Mouse (Mus musculus) brain, adult 2 months (tissue): ENCODE results near the gene Tns3.

Source experiments
- DNase-seq: peaks from one replicate; pipeline ENCODE4 v3.0.0; 2011; ENCODE audit warnings: low read depth, low spot score

Gene Tns3

GRCm38 (mm10) chr11:8479313-8479712 is 185.0 kb downstream of the Tns3 start:
- DNase-seq: no peak

DNA sequence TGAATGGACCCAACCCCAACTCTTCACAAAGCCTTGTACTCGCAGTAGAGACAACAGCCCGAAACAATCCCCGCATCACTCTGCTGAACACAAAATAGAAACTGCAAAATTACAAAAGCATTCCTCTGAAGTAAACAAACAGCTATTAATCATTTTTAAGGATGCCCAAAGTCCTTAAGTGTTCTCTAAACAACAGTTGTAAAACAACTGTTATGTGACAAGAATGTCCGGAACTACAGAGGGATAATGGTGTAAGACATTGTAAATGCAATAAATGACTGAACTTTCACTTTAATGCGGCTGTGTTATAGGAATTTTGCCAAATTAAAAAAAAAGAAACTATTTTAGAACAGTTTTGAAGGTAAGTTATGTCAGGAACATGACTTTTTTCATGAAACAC is 190.7 kb downstream of the Tns3 start:
- DNase-seq: no peak

DNA sequence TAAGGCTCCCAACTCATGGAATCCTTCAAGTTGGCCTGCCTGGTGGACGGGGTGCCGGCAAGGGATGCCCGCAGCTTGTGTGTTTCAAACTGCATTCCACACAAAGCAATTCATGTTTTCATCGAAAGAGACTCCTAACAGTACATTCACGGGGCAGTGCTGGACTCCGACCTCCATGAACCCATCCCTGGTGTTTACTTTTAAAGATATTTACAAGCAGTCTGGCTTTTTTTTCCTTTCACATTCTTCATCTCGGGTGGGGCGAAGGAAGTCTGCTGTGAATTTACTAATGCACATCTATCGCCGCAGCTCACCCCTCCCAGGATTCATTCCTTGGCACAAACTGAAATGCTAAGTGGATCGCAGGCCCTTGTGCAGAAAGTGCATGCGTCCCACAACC is 191.9 kb downstream of the Tns3 start:
- no peak for DNase-seq

DNA sequence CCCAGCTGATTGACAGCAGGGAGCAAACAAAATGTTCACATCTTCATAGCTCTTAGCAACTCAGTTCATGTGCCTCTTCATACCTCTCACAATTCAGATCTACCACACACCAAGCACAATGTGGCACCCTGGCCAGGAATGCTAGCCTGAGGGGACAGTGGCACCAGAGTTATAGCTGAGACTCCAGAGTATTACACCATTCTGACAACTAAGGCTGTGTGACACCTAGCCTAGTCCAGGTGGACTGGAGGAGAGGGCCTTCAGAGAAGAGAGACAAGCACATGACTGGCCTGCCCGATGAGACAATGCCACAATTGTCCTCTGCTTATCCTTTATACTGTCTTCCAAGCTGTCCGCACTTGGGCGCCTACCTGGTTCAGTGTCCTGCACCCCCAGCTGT is 192.8 kb downstream of the Tns3 start:
- no peak for DNase-seq

GRCm38 (mm10) chr11:8469537-8469936 is 194.8 kb downstream of the Tns3 start:
- no peak for DNase-seq

GRCm38 (mm10) chr11:8468161-8469091 is 195.9 kb downstream of the Tns3 start:
- DNase-seq: peak; percentile 85

DNA sequence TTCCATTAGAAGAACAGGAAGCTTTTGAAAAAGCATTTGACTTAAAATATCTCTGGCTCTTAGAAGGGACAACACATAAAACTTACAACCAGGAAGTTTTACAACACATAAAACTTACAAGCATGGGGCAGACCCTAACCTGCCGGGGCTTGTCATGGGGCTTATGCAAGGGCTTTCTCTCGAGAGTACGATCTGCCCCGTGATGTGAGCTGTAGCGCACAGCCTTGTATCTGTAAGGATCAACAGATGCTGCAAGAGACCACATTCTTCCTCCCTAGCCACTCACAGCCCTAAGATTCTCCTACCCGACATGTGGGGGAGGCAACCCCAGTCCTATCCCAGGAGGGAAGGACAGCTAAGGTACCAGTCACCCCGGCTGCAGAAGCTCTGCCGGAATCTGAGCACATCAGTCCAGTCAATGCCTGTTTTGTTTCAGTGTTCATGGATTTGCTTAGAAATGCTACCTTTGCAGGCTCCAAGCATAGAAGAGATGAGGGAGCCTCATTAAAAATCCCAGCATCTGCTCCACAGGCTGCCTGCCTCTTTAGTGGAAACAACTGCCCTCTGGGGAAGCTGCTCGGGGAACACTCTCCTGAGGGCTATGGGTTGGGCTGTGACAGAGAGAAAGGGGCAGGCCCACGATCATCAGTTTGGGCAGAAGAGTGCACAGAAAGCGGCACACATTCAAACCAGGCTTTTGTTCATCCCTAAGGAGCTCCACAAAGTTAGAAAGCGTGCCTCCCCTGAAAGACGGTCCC is 196.8 kb downstream of the Tns3 start:
- DNase-seq: peak; percentile 48

- DNase-seq: no peak
These were observed 200.5 kb downstream of the Tns3 start for GRCm38 (mm10) chr11:8463866-8464265.

DNA sequence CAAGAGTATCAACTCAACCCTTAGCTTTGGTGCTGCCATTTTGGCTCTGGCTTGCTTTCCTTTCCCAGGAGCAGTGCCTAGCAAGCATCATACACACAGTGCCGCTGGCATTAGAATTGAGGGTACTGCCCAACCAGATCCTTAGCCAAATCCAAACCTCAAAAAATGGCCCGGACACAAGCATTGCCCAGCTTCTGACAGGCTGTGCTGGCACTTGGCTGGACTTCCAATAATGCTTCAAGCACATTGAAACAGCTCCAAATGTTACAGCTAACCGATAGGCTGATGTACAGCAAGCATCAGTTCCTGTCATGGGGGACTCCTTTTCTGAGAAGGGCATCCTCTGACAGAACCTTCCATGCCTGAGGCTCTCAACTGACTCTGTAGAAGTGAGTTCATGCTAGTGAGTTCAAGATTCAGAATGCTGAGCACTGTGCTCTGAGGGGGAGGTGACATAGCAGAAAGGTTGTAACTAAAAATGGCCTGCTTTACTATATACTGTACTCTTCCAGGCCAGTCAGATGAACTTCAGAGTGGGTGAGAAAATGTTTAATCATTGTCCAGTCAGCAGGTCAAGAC is 201.4 kb downstream of the Tns3 start:
- DNase-seq: peak; percentile 24

DNA sequence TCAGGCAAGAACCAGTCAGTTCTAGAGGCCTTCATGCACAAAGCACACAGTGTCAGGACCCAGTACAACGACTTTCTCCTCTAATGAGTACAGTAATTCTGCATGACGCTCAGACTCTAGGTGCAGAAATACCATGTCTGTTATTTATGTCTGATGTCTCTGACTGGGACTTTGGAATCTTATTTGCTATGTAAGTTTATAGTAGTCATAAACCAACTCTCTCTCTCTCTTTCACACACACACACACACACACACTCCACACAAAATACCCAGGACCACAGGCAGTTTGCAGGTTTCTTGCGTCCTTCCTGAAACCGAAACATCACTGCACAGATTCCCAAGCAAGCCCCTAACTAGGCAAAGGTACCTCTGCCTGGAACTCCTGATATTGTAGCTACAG is 203.5 kb downstream of the Tns3 start:
- DNase-seq: no peak

GRCm38 (mm10) chr11:8457951-8458350 is 206.4 kb downstream of the Tns3 start:
- DNase-seq: no peak

GRCm38 (mm10) chr11:8456586-8457285 is 207.6 kb downstream of the Tns3 start:
- peak; percentile 74 for DNase-seq

GRCm38 (mm10) chr11:8455650-8456049 is 208.7 kb downstream of the Tns3 start:
- no peak for DNase-seq

GRCm38 (mm10) chr11:8453252-8453651 is 211.1 kb downstream of the Tns3 start:
- peak; percentile 19 for DNase-seq

GRCm38 (mm10) chr11:8451597-8452201 is 212.6 kb downstream of the Tns3 start:
- peak; percentile 44 for DNase-seq

- no peak for DNase-seq
These were observed 213.8 kb downstream of the Tns3 start for GRCm38 (mm10) chr11:8450540-8450939.

DNA sequence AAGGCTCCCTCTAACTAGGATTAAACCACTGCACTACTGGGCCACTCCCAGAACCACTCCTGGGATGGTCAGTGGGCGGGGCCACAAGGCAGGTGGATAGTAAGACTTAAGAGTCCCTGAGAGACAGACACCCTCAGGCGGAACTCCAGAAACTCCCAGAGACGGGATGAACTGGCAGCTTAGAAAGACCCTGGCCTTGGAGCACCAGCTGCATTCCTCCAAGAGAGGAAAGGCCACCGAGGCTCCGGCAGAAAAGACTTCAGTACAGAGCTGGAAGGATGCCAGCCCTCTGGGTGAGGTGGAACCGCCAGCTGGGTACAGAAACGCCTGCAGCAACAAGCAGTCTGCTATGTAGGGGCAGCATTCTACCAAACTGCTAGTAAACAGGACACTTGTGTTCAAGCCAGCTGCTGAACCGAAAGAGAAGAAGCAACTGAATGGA is 218.4 kb downstream of the Tns3 start:
- peak; percentile 92 for DNase-seq

DNA sequence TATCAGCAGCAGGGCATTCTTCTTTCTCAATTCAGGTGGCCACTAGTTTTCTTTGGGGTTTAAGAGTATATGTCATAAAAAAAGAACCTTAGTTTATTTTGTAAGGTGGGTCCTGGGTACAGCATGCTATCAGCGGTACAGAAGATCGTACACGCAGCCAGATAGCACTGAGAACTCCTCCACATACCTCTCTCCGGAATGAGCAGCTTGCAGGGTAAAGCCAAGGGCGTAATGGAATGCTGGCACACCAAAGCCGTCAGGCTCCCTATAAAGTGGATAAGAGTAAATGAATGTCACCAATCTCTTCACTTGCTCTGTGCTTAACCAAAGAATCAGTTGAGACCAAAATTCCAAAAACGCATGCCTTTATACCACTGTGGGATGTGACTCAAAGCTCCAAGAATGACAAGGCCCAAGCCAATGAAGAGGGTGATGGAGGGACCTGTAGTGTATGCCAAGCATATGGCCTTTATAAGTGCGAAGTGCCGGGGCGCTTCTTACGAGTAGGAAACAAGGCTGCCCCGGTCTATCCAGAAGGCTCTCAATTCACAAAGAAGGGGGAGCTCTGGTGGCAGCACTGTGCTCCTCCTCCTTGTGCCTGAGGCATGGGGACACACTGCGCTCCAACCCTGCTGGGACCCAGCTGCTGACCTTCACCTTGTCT is 219.4 kb downstream of the Tns3 start:
- no peak for DNase-seq

- DNase-seq: peak; percentile 72
These were observed 220.6 kb downstream of the Tns3 start for GRCm38 (mm10) chr11:8443539-8444292.

- DNase-seq: peak; percentile 69
These were observed 223.6 kb downstream of the Tns3 start for GRCm38 (mm10) chr11:8440706-8441105.
